8 mouse cellular contexts compared by ENCODE assay signal in genomic region chr1:160791381-160792155, GRCm38 (mm10). TPM values are rescaled to one million over a fixed set of nuclear protein-coding genes. Genes with fewer than 3 reads are reported as not detected.
DNase-seq lines count a peak whose midpoint lies in the region; ATAC-seq and TF ChIP-seq lines count a peak whose summit lies in the region.

No protein-coding gene starts in this region.

- 0 out of 2 replicates have a peak overlapping the region, but pooled peaks have one; percentile 70 for H3K27ac ChIP-seq in cerebellum, adult 2 months (ENCODE audit: insufficient read depth, low read length)
- peak overlapping the region; percentile 88 for H3K27ac ChIP-seq in embryonic facial prominence, embryonic 10.5 days (replicated peaks)
- peak overlapping the region; percentile 97 for H3K27ac ChIP-seq in heart, postnatal 0 days (ENCODE audit: low read depth)
- H3K27ac ChIP-seq in liver, embryonic 14.5 days, result peak overlapping the region; percentile 97

- no peaks in the 10 kb centered on the region for H3K9me3 ChIP-seq in embryonic facial prominence, embryonic 10.5 days
- H3K9me3 ChIP-seq in heart, postnatal 0 days (replicated peaks; ENCODE audit: control insufficient read depth, low read length), result no peaks in the 10 kb centered on the region
- H3K9me3 ChIP-seq in liver, embryonic 14.5 days (ENCODE audit: control insufficient read depth, low read length), result no peaks in the 10 kb centered on the region

- H3K36me3 ChIP-seq in embryonic facial prominence, embryonic 10.5 days (replicated peaks), result no peaks in the 10 kb centered on the region
- no peaks in the 10 kb centered on the region for H3K36me3 ChIP-seq in heart, postnatal 0 days (replicated peaks; ENCODE audit: control insufficient read depth, insufficient read depth, low read length)
- H3K36me3 ChIP-seq in liver, embryonic 14.5 days (replicated peaks; ENCODE audit: control insufficient read depth, insufficient read depth, low read depth), result no peaks in the 10 kb centered on the region

- no peak for TF ChIP-seq CTCF in cerebellum, adult 2 months (IDR thresholded peaks at IDR 0.05; ENCODE audit: borderline replicate concordance, insufficient read depth, low read depth, low read length)
- TF ChIP-seq CTCF in heart, postnatal 0 days (IDR thresholded peaks at IDR 0.05; ENCODE audit: low read depth), result no peak
- no peak for TF ChIP-seq CTCF in liver, embryonic 14.5 days (IDR thresholded peaks at IDR 0.05; ENCODE audit: low read depth)

- peak; percentile 22 for ATAC-seq in heart, postnatal 0 days (ENCODE audit: insufficient read depth, low read depth)
- peak; percentile 14 for ATAC-seq in liver, embryonic 14.5 days (ENCODE audit: insufficient read depth)
- peak; percentile 11; the same call in 1 of the 2 replicates for ATAC-seq in neutrophil, adult 5-6 weeks (ENCODE audit: extremely low read depth, insufficient number of reproducible peaks, low FRiP score, poor library complexity, severe bottlenecking)

- H3K4me2 ChIP-seq in heart, postnatal 0 days (ENCODE audit: low read depth, low read length), result peak overlapping the region; percentile 91
- peak overlapping the region; percentile 78 for H3K4me2 ChIP-seq in liver, embryonic 14.5 days (ENCODE audit: low read depth)

- TF ChIP-seq POLR2A in cerebellum, adult 2 months (IDR thresholded peaks at IDR 0.05; ENCODE audit: borderline replicate concordance, insufficient read depth, low read length), result no peak

- 5% methylated on average over 20 of the region's 20 CpGs for WGBS in cerebellum, adult 2 months
- 10% methylated on average over 20 of the region's 20 CpGs for WGBS in embryonic facial prominence, embryonic 10.5 days
- WGBS in heart, postnatal 0 days, result 4% methylated on average over 20 of the region's 20 CpGs
- 3% methylated on average over 20 of the region's 20 CpGs for WGBS in liver, embryonic 14.5 days (ENCODE audit: insufficient replicate concordance)

- H3K27me3 ChIP-seq in cerebellum, adult 2 months (ENCODE audit: control insufficient read depth, insufficient read depth, low read length), result no peaks in the 10 kb centered on the region
- H3K27me3 ChIP-seq in embryonic facial prominence, embryonic 10.5 days (replicated peaks; ENCODE audit: low read depth, poor library complexity, severe bottlenecking), result no peaks in the 10 kb centered on the region; the same call in 1 of the 2 replicates
- no peaks in the 10 kb centered on the region for H3K27me3 ChIP-seq in heart, postnatal 0 days (ENCODE audit: control insufficient read depth, insufficient read depth, low read length)
- H3K27me3 ChIP-seq in liver, embryonic 14.5 days (ENCODE audit: control insufficient read depth, insufficient read depth, low read length), result no peaks in the 10 kb centered on the region

- H3K9ac ChIP-seq in heart, postnatal 0 days (replicated peaks; ENCODE audit: low read depth, low read length), result peak overlapping the region; percentile 97
- H3K9ac ChIP-seq in liver, embryonic 14.5 days (replicated peaks), result peak overlapping the region; percentile 98

- peak in 1 of 2 experiments; percentile 11 for DNase-seq in cerebellum, adult 2 months
- no peak for DNase-seq in cerebellum, postnatal 4 days (ENCODE audit: low spot score in 2 of 2)
- DNase-seq in 3134 (ENCODE audit: extremely low read depth, insufficient read length, low spot score), result peak; percentile 79
- DNase-seq in embryonic facial prominence, embryonic 10.5 days (ENCODE audit: low spot score), result no peak
- peak; percentile 18 for DNase-seq in heart, postnatal 0 days (ENCODE audit: low spot score)
- DNase-seq in liver, embryonic 14.5 days (ENCODE audit: low read depth in 3 of 3, low spot score in 3 of 3), result no peak
- DNase-seq in layer of hippocampus, postnatal 10 days (ENCODE audit: low spot score in 2 of 2), result no peak

- TF ChIP-seq EP300 in heart, postnatal 0 days (IDR thresholded peaks at IDR 0.05; ENCODE audit: low read depth), result no peak
- TF ChIP-seq EP300 in liver, embryonic 14.5 days (IDR thresholded peaks at IDR 0.05; ENCODE audit: low read depth), result no peak

- H3K4me3 ChIP-seq in cerebellum, adult 2 months (replicated peaks; ENCODE audit: insufficient read depth, low read depth, low read length), result peak overlapping the region; percentile 75
- peak overlapping the region; percentile 82 for H3K4me3 ChIP-seq in embryonic facial prominence, embryonic 10.5 days
- H3K4me3 ChIP-seq in heart, postnatal 0 days (ENCODE audit: low read depth, low read length), result peak overlapping the region; percentile 98
- peak overlapping the region; percentile 70 to 88 for H3K4me3 ChIP-seq in liver, embryonic 14.5 days (ENCODE audit: insufficient read depth in 1 of 2, low read depth in 2 of 2, low read length in 2 of 2)

- no peaks in the 10 kb centered on the region for H3K4me1 ChIP-seq in cerebellum, adult 2 months (ENCODE audit: control insufficient read depth, insufficient read depth, low read length)
- peaks cover 10% of the 10 kb centered on the region for H3K4me1 ChIP-seq in embryonic facial prominence, embryonic 10.5 days
- peaks cover 17% of the 10 kb centered on the region for H3K4me1 ChIP-seq in heart, postnatal 0 days (ENCODE audit: control insufficient read depth, insufficient read depth)
- H3K4me1 ChIP-seq in liver, embryonic 14.5 days (replicated peaks; ENCODE audit: control insufficient read depth in 2 of 2, insufficient read depth in 2 of 2, low read length in 1 of 2), result peaks cover 29 to 43% of the 10 kb centered on the region in 2 experiments

RNA-seq across cellular contexts. Expression of gene Rabgap1l, which starts 1.4 kb away (rescaled TPM):
- polyA plus RNA-seq in cerebellum, adult 2 months (2012; rRNA removed), result 57.7 and 67.5 TPM in 2 replicates
- 10.5 and 11.2 TPM in 2 replicates for polyA plus RNA-seq in embryonic facial prominence, embryonic 10.5 days (2016; fragmentation: Nextera tagmentation; extraction: Ambion mirVana)
- total RNA-seq in heart, postnatal 0 days (2014; rRNA removed; ENCODE audit: low replicate concordance), result 71.4 and 89.9 TPM in 2 replicates
- polyA plus RNA-seq in heart, postnatal 0 days (2015; fragmentation: Nextera tagmentation; extraction: Ambion mirVana), result 115 and 123 TPM in 2 replicates
- 10.6 and 18.7 TPM in 2 replicates for polyA plus RNA-seq in liver, embryonic 14.5 days (2012; rRNA removed)
- polyA plus RNA-seq in liver, embryonic 14.5 days (2014; fragmentation: Nextera tagmentation; extraction: Ambion mirVana), result 27.5 and 31.3 TPM in 2 replicates
- 435 and 436 TPM in 2 replicates for total RNA-seq in neutrophil, adult 5-6 weeks (2017)
- 100 to 1,000 TPM; 188 to 213 TPM for total RNA-seq in layer of hippocampus, postnatal 10 days (2021)

Comparison
In these comparisons a context has a peak if more than half of its experiments do, and no peak if none do; other contexts are left out.
1. DNase-seq: peak in 3134 (single experiment) and heart, postnatal 0 days (single experiment); none in cerebellum, postnatal 4 days (0 of 2), embryonic facial prominence, embryonic 10.5 days (single experiment), liver, embryonic 14.5 days (0 of 3) and layer of hippocampus, postnatal 10 days (0 of 2).
2. Peak in every context shown above with its lines, with median percentiles within 50 percentile points of each other: H3K27ac ChIP-seq, H3K4me3 ChIP-seq and ATAC-seq.